Mouse (Mus musculus) liver, embryonic 12.5 days (tissue): ENCODE measurements around the gene Prdm11. TPM values are rescaled to one million over a fixed set of nuclear protein-coding genes. Genes with fewer than 3 reads are reported as not detected.

Experiments
- ATAC-seq: fragments of 200-750 bp; cut with Nextera tagmentation; 2 replicates; pipeline ENCODE4 v1.8.0; 2017; ENCODE audit warnings: moderate number of reproducible peaks, mild to moderate bottlenecking, moderate library complexity
- H3K27ac ChIP-seq: fragments of 300-500 bp; sonication (generic); 2 replicates; pipeline ENCODE4 v1.5.1; 2016; ENCODE audit warnings: mild to moderate bottlenecking
- H3K27me3 ChIP-seq: fragments of 300-500 bp; sonication (generic); replicated peaks from 2 replicates; pipeline ENCODE4 v1.6.1; 2016; ENCODE audit warnings: mild to moderate bottlenecking, moderate library complexity
- H3K36me3 ChIP-seq: fragments of 300-500 bp; sonication (generic); 2 replicates; pipeline ENCODE4 v1.6.1; 2016; ENCODE audit warnings: mild to moderate bottlenecking, moderate library complexity
- H3K4me1 ChIP-seq: fragments of 300-500 bp; sonication (generic); 2 replicates; pipeline ENCODE4 v1.6.1; 2016
- H3K4me2 ChIP-seq: fragments of 300-500 bp; sonication (generic); 2 replicates; pipeline ENCODE4 v1.6.1; 2016; ENCODE audit warnings: mild to moderate bottlenecking, moderate library complexity
- H3K4me3 ChIP-seq: fragments of 300-500 bp; sonication (generic); 2 replicates; pipeline ENCODE4 v1.5.1; 2016; ENCODE audit warnings: mild to moderate bottlenecking, moderate library complexity
- H3K9ac ChIP-seq: fragments of 300-500 bp; sonication (generic); 2 replicates; pipeline ENCODE4 v1.6.1; 2016; ENCODE audit warnings: mild to moderate bottlenecking, moderate library complexity
- H3K9me3 ChIP-seq: fragments of 300-500 bp; sonication (generic); replicated peaks from 2 replicates; pipeline ENCODE4 v1.6.1; 2016; ENCODE audit warnings: mild to moderate bottlenecking, moderate library complexity
- WGBS: fragments of 180-500 bp; shearing (Covaris S2); methylation state at CpG from one replicate; pipeline ENCODE4 v1.1.7; 2016; ENCODE audit not compliant: insufficient replicate concordance; 5-methylcytosine and 5-hydroxymethylcytosine counted together
- polyA plus RNA-seq: library from polyadenylated mRNA; unstranded; fragments of >200 nt; fragmentation: Nextera tagmentation; extraction: Ambion mirVana; gene quantifications from 2 replicates; pipeline ENCODE4 v1.2.1, GENCODE M21; 2016

The Prdm11 gene
- polyA plus RNA-seq, 1 experiment from 2014 or later: 9.2 TPM

DNA sequence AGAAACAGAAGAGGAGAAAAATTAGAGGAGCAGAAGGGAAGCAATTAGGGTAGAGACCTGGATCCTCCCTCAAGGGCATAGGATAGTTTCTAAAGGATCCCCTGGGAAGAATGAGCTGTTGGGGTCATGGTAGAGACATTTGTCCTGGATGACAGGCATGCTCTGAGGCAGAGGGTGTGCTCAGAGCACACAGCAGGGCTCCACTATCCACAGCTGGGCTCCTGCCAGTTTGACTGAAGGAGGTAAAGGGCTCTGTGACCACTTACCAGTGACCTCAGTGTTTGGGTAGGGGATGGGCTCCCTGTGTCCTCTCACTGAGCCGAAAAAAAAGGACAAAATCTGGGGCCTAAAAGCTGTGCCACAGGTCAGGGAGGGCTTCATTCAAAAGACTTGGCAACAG lies 96.4 kb downstream of the Prdm11 start:
- no peak overlapping the region for H3K9ac ChIP-seq
- H3K4me2 ChIP-seq: no peak overlapping the region
- H3K36me3 ChIP-seq: no peaks in the 10 kb centered on the region
- WGBS: 63% methylated on average over 1 of the region's 1 CpGs
- peaks cover 12% of the 10 kb centered on the region; the same call in 1 of the 2 replicates for H3K4me1 ChIP-seq
- H3K4me3 ChIP-seq: no peak overlapping the region
- H3K27me3 ChIP-seq: peaks cover 37% of the 10 kb centered on the region
- no peak overlapping the region for H3K27ac ChIP-seq
- no peaks in the 10 kb centered on the region for H3K9me3 ChIP-seq
- no peak for ATAC-seq

DNA sequence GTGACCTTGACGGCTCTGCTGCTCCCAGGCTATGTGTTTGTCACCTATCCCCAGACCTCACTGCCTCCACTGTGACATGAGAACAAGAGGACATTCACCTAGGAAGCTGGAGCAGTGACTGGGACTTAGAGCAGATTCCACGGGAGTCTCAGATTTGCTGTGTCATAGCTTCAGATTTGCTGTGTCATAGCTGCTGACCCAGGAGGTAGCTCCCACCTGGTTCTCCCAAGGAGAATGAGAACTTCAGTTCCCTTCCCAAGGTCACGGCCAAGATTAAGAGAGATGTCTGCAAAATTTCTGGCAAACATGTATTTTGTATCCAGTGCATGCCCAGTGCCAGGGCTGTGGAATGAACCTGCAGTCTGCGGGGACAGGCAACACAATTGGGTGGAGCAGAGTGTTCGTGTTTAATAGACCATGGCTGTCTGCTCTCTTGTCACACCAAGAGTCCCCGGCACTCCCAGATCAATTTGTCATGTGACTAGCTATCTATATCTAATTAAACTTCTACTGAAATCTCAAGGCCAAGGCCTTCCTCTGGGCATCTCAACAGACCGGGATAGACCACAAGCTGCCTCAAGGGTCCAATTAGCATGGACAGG lies 97.2 kb downstream of the Prdm11 start:
- Histone ChIP-seq H3K9ac (no peak overlapping the region), H3K9me3 (no peaks in the 10 kb centered on the region), H3K27ac (no peak overlapping the region), H3K4me3 (no peak overlapping the region), H3K36me3 (no peaks in the 10 kb centered on the region), H3K4me1 (peaks cover 8% of the 10 kb centered on the region; the same call in 1 of the 2 replicates), H3K27me3 (peaks cover 37% of the 10 kb centered on the region), H3K4me2 (no peak overlapping the region)
- ATAC-seq: no peak
- WGBS: 46% methylated on average over 7 of the region's 7 CpGs

DNA sequence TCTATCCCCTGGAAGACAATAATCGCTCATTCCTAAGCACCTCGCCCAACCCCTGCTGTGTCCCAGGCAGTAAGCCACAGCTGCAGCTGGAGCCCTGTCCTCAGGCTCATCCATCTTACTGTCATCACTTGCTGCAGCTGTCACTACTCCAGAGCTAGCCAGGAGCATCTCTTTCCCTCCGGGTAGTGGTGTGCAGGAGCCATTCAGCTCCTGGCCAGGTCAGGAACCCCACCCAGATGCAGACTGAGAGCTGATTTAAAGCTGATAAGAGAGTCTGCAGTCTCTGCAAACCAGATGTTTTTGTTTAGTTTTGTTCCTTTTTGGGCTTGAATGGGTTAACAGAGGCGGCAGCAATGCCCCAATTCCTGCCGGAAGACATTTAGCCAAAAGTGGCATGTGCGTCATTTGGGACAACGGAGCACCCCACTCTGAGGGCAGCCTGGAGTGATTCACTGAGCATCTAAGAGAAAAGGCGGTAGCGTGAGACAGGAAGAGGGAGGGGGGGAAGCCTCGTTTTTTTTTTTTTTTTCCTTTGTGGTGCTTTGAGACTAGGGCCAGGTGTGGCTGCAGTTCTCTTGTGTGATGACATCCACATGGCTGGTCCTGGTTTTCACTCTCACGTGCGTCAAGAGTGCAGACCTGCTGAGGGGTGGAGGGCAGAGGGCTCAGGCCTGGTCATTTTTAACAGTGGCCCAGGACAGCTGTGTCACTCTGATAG lies 97.8 kb downstream of the Prdm11 start:
- 14% methylated on average over 12 of the region's 12 CpGs for WGBS
- Histone ChIP-seq H3K9me3 (no peaks in the 10 kb centered on the region), H3K36me3 (no peaks in the 10 kb centered on the region), H3K27me3 (peaks cover 38% of the 10 kb centered on the region), H3K4me2 (no peak overlapping the region), H3K27ac (no peak overlapping the region), H3K4me1 (peaks cover 8% of the 10 kb centered on the region; the same call in 1 of the 2 replicates), H3K4me3 (no peak overlapping the region), H3K9ac (no peak overlapping the region)
- ATAC-seq: no peak

DNA sequence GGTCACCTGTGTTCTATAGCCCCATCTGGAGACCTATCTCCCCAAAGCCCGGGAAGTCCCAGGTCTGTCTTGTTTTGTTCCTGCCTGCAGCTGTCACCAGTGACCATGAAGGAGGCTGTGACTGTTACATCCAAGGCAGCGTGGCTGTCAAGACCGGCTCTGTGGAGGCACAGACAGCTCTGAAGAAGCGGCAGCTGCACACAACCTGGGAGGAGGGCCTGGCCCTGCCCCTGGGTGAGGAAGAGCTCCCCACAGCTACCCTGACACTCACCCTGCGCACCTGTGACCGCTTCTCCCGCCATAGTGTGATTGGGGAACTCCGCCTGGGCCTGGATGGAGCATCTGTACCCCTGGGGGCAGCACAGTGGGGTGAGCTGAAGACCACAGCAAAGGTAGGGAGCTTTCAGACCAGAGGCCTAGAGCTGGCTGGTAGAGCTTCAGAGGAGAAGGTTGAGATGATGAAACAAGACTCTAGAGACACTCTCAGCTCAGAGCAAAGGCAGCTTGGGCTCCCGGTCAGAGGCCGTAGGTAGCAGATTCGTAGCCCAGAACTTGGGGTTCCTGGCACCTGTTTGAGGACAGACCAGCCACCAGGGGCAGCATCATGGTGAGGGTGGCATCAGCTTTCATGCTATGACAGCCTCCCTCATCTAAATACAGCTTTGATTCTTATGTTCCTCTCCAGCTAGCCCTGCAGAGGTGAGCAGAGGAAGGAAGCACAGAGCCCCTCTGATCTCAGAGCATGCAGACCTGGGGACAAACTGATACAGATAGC lies 100.0 kb downstream of the Prdm11 start:
- H3K4me3 ChIP-seq: no peak overlapping the region
- ATAC-seq: no peak
- peaks cover 44% of the 10 kb centered on the region for H3K27me3 ChIP-seq
- H3K4me2 ChIP-seq: no peak overlapping the region
- H3K9ac ChIP-seq: no peak overlapping the region
- WGBS: 76% methylated on average over 11 of the region's 11 CpGs
- peaks cover 8% of the 10 kb centered on the region; the same call in 1 of the 2 replicates for H3K4me1 ChIP-seq
- no peaks in the 10 kb centered on the region for H3K36me3 ChIP-seq
- H3K27ac ChIP-seq: no peak overlapping the region
- H3K9me3 ChIP-seq: no peaks in the 10 kb centered on the region

DNA sequence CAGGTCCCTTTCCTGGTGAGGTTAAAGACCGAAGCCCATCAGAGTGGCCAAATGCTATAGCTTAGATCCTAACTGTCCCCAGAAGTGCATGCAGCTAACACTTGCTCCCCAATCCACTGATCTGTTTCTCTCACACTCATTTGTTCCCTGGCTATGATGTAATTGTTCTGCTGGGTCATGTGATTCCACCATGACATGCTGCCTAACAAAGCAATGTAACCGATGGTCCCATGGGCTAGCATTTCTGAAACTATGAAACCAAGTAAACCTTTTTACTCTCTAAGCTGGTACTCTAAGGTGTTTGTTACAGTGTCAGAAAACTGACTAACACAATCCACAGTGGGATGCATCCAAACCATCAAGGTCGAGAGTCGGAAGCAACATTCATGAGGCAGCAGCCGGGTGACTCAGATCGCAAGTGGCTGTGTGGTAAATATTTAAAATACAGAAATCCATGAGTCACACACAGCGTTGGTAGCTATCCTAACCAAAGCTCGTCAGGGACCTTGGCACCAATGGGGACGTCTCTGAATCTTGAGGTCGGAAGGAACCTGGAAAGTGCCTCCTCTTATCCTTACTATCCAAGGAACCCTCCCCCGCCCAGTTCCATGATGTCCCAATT lies 100.7 kb downstream of the Prdm11 start:
- no peak overlapping the region for H3K27ac ChIP-seq
- 70% methylated on average over 11 of the region's 11 CpGs for WGBS
- ATAC-seq: no peak

DNA sequence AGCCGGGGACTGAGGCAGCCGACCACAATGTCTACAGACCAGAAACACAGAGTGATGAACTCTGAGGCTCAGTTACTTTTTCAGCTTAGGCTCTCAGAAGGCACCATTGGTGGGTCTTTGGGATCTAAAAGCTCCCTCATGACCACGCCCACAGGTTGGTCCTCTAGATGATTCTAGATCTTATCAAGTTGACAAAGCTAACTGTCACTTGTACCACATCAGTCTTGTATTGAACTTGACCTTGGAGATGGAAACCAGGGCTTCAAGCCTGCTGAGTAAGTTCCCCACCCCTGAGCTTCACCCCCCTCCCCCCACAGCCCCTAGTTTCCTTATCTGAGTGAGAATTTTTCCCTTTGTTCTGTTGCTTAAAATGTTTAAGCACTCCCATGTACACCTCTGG lies 101.6 kb downstream of the Prdm11 start:
- Histone ChIP-seq H3K4me1 (peaks cover 8% of the 10 kb centered on the region; the same call in 1 of the 2 replicates), H3K9ac (no peak overlapping the region), H3K4me2 (no peak overlapping the region), H3K9me3 (no peaks in the 10 kb centered on the region), H3K4me3 (no peak overlapping the region), H3K27ac (no peak overlapping the region), H3K36me3 (no peaks in the 10 kb centered on the region), H3K27me3 (peaks cover 48% of the 10 kb centered on the region)
- 60% methylated on average over 3 of the region's 3 CpGs for WGBS
- no peak for ATAC-seq

More for the DNA sequence above, 100.7 kb downstream of the Prdm11 start:
- Histone ChIP-seq H3K4me1 (peaks cover 8% of the 10 kb centered on the region; the same call in 1 of the 2 replicates), H3K9me3 (no peaks in the 10 kb centered on the region), H3K4me2 (no peak overlapping the region), H3K27me3 (peaks cover 44% of the 10 kb centered on the region), H3K4me3 (no peak overlapping the region), H3K36me3 (no peaks in the 10 kb centered on the region), H3K9ac (no peak overlapping the region)

DNA sequence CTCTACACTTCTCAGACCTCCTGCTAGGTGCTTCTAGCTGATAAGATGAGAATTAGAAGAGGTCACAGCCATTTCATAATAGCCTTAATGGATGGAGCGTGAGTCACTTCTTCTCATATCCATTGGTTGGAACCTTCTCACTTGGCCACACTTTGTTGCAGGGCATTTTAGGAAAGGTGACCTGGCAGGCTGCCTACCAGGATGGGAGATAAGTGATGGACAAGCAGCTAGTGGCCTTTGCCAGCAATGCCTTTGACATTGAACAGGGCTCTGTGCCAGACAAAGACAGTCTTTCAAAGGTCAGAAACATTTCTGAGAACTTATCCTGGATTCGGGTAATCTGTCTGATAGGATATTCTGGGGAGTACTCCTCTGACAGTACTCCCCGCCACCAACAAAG lies 102.6 kb downstream of the Prdm11 start:
- WGBS: 61% methylated on average over 3 of the region's 3 CpGs
- Histone ChIP-seq H3K9me3 (no peaks in the 10 kb centered on the region), H3K36me3 (no peaks in the 10 kb centered on the region), H3K9ac (no peak overlapping the region), H3K27ac (no peak overlapping the region), H3K4me3 (no peak overlapping the region), H3K4me2 (no peak overlapping the region), H3K4me1 (peaks cover 4% of the 10 kb centered on the region; the same call in 1 of the 2 replicates), H3K27me3 (peaks cover 46% of the 10 kb centered on the region)
- no peak for ATAC-seq

DNA sequence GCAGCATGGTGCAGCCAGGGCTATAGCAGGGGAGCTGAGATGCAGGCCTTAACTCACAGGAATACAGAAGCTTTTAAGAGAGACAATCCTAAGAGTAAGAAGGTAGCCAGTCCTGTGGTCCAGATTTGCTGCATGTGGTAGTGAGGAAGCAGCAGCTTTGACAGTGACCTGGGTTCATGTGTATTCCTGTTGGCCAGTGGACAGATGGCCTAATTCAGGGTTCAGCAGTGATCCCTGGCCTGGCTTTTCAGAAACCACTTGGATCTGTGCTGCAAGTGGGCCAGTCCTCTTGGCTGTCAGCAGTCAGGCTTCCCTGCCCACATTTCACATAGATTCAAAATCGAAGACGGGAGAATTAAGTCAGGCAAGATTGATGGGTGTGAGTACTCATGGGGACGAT lies 104.5 kb downstream of the Prdm11 start:
- no peaks in the 10 kb centered on the region for H3K9me3 ChIP-seq
- no peak for ATAC-seq
- no peak overlapping the region for H3K4me2 ChIP-seq
- 69% methylated on average over 3 of the region's 3 CpGs for WGBS
- no peak overlapping the region for H3K27ac ChIP-seq
- no peaks in the 10 kb centered on the region for H3K36me3 ChIP-seq
- H3K9ac ChIP-seq: no peak overlapping the region
- H3K27me3 ChIP-seq: peaks cover 26% of the 10 kb centered on the region
- H3K4me1 ChIP-seq: no peaks in the 10 kb centered on the region
- no peak overlapping the region for H3K4me3 ChIP-seq

DNA sequence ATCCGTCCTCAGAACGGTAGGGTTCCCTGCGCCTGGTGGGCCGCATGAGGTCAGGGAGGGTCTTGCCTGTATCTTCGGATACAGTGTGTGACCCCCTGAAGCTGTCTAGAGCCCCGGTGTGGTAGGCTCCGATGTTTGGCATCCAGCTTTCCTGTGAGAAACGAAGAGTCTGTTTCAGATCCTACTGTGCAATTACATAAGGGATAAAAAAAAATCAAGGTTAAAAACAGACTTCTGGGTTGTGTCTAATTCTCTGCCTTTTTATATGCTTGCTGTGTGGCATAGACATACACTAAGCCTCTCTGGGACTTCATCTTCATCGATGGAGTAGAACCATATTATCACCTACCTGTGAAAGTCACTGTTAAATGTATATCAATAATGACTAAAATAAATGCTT lies 105.0 kb downstream of the Prdm11 start:
- no peaks in the 10 kb centered on the region for H3K9me3 ChIP-seq
- H3K27ac ChIP-seq: no peak overlapping the region
- H3K9ac ChIP-seq: no peak overlapping the region
- no peaks in the 10 kb centered on the region for H3K36me3 ChIP-seq
- no peak overlapping the region for H3K4me2 ChIP-seq
- H3K4me1 ChIP-seq: no peaks in the 10 kb centered on the region
- H3K27me3 ChIP-seq: peaks cover 21% of the 10 kb centered on the region
- no peak for ATAC-seq
- H3K4me3 ChIP-seq: no peak overlapping the region
- 68% methylated on average over 9 of the region's 9 CpGs for WGBS

DNA sequence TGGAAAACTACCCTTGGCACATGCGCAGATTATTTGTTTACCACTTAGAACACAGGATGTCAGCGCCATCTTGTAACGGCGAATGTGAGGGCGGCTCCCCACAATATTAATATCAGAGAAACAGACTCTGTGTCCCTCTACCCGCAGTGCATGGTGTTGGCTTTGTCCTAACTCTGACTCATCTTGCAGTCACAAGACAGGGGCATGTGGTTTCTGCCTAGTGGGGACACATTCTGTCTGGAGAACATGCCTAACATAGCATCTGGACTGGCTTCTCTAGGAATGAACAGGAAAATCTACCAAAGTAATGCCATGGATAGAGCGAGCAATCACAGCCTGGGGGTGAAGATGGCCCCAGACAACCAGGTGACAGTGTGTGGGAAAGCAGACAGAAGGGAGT lies 107.1 kb downstream of the Prdm11 start:
- no peak overlapping the region for H3K27ac ChIP-seq
- no peaks in the 10 kb centered on the region for H3K4me1 ChIP-seq
- no peak overlapping the region for H3K4me2 ChIP-seq
- peaks cover 18% of the 10 kb centered on the region for H3K27me3 ChIP-seq
- ATAC-seq: no peak
- no peak overlapping the region for H3K9ac ChIP-seq
- H3K36me3 ChIP-seq: no peaks in the 10 kb centered on the region
- H3K4me3 ChIP-seq: no peak overlapping the region
- no peaks in the 10 kb centered on the region for H3K9me3 ChIP-seq
- 82% methylated on average over 7 of the region's 7 CpGs for WGBS

DNA sequence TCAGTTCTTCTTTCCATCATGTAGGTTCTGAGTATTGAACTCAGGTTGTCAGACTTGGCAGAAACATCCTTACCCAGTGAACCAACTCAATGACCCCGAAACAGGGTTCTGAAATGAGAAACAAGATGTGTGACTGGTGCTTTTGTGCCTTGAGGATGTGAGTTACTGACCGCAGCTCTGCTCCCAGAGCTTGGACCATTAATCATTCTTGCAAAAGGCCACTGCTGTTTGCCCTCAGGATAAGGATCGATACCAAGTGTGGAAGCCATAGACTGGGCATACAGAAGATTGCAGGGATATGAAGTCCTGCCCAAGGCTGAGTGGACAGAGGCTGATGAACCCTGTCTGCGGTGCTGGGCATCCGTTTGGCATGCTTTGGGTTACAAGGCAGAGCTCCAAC lies 107.9 kb downstream of the Prdm11 start:
- H3K4me3 ChIP-seq: no peak overlapping the region
- no peaks in the 10 kb centered on the region for H3K9me3 ChIP-seq
- no peak overlapping the region for H3K27ac ChIP-seq
- no peaks in the 10 kb centered on the region for H3K36me3 ChIP-seq
- H3K4me2 ChIP-seq: no peak overlapping the region
- 79% methylated on average over 5 of the region's 5 CpGs for WGBS
- ATAC-seq: no peak
- H3K4me1 ChIP-seq: no peaks in the 10 kb centered on the region
- H3K27me3 ChIP-seq: peaks cover 21% of the 10 kb centered on the region
- no peak overlapping the region for H3K9ac ChIP-seq

DNA sequence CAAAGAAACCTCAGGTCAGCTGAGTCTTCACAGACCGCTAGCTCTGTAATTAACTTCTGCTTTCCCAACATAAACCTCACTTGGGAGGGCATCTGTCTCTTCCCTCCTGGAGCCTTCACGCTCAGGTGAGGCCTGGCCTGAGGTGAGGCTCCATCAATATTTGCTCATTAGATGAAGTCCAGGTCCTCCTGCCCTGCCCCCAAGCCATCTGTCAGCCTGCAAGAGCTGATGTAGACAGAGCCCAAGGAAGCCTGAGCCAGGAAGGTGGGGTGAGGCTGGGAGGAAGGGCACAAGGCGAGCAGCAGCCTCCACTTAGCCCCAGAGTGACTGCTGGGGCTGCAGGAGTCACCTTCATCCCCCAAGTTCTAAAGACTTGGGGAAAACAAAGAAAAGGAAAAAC lies 110.5 kb downstream of the Prdm11 start:
- H3K36me3 ChIP-seq: no peaks in the 10 kb centered on the region
- H3K9me3 ChIP-seq: no peaks in the 10 kb centered on the region
- no peak for ATAC-seq
- H3K27ac ChIP-seq: no peak overlapping the region
- no peak overlapping the region for H3K4me2 ChIP-seq
- H3K9ac ChIP-seq: no peak overlapping the region
- 43% methylated on average over 3 of the region's 3 CpGs for WGBS
- H3K4me3 ChIP-seq: no peak overlapping the region
- H3K27me3 ChIP-seq: peaks cover 20% of the 10 kb centered on the region
- no peaks in the 10 kb centered on the region for H3K4me1 ChIP-seq
